ENCODE assay signal across 11 mouse cellular contexts in the genomic region with DNA sequence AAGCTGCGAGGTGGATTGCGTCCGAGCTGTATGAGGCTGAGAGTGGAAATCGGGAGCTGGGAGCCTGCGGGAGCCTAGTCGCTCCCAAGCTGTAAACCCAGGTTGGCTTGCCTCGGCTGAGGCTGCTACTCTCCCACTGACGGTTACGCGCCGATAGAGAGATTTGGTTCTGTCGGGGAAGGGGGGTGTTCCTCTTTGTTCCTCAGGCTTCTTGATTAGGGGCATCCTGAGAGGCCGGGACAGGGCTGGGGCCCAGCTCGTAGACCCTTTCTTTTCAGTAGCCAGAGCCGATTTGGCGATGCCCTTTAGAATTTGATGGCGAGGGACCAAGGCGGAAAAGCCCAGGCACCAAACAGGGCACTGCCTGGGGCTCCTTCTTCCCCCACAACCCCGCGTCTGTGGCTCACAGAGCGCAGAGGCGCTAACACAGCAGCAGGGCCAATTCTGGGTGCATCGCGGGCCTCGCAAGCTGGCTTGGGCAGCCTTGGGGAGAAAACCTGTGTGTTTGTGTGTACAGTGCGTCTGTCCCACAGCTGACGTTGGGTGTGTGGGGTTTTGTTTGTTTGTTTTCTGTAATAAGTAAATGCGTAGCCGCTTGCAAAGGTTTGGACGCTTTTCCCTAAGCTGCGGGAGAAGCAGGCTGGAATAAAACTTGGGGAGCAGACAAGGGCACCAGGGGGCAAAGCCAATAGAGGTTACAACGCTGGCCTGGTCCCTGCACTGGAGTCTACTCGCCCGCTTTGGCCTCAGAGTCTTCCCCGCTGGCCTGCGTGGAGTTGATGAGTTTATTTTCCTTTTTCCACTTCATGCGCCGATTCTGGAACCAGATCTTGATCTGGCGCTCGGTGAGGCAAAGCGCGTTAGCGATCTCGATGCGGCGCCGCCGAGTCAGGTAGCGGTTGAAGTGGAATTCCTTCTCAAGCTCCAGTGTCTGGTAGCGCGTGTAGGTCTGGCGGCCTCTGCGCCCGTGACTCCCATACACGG. TPM values are rescaled to one million over a fixed set of nuclear protein-coding genes. Genes with fewer than 3 reads are reported as not detected.
DNase-seq lines count a peak whose midpoint lies in the region; ATAC-seq and TF ChIP-seq lines count a peak whose summit lies in the region.
"Had no signal": no experiment of that assay in that cellular context is flagged by ENCODE, and none has a peak within 500 bp of the region (broad histone marks: within the 10 kb centered on the region; RNA-seq: fewer than 3 reads in every experiment).

No protein-coding gene starts in this region.

- no peak for ATAC-seq in hindbrain, embryonic 15.5 days (ENCODE audit: low FRiP score, low read depth)
- no peak for ATAC-seq in limb, embryonic 12.5 days (ENCODE audit: insufficient number of reproducible peaks, insufficient read depth, low FRiP score, low TSS enrichment, low read depth)
- ATAC-seq: forebrain, embryonic 16.5 days had no signal

- peak overlapping the region; percentile 80 for H3K27ac ChIP-seq in hindbrain, embryonic 15.5 days (replicated peaks)
- peak overlapping the region; percentile 60; the same call in 1 of the 2 replicates for H3K27ac ChIP-seq in limb, embryonic 12.5 days
- H3K27ac ChIP-seq: liver, embryonic 14.5 days had no signal

- H3K4me3 ChIP-seq in E14TG2a.4 (replicated peaks; ENCODE audit: low read length): 0 out of 2 replicates have a peak overlapping the region, but pooled peaks have one; percentile 32
- H3K4me3 ChIP-seq in hindbrain, embryonic 15.5 days: peak overlapping the region; percentile 38
- peak overlapping the region; percentile 50 for H3K4me3 ChIP-seq in limb, embryonic 12.5 days (replicated peaks)

- peak; percentile 88 for DNase-seq in heart, adult 11 months
- no peak for DNase-seq in heart, adult 18-20 months
- DNase-seq in layer of hippocampus, adult 11-12 months (ENCODE audit: low spot score): no peak
- DNase-seq in thymus, postnatal 25 days: no peak
- no peak for DNase-seq in ovary, postnatal 10 days (ENCODE audit: low spot score)
- DNase-seq: cerebellum, adult 9-11 months had no signal

- H3K9ac ChIP-seq in hindbrain, embryonic 15.5 days: peak overlapping the region; percentile 29; the same call in 1 of the 2 replicates
- H3K9ac ChIP-seq in limb, embryonic 12.5 days (replicated peaks): peak overlapping the region; percentile 50
- H3K9ac ChIP-seq: liver, embryonic 14.5 days had no signal

- H3K4me1 ChIP-seq in E14TG2a.4 (replicated peaks; ENCODE audit: low read depth, low read length): peaks cover 48% of the 10 kb centered on the region
- H3K4me1 ChIP-seq in hindbrain, embryonic 15.5 days (replicated peaks): peaks cover 18% of the 10 kb centered on the region
- H3K4me1 ChIP-seq in limb, embryonic 12.5 days (replicated peaks): peaks cover 93% of the 10 kb centered on the region

- H3K27me3 ChIP-seq in E14TG2a.4 (ENCODE audit: insufficient read depth, low read length): peaks cover 98% of the 10 kb centered on the region
- H3K27me3 ChIP-seq in hindbrain, embryonic 15.5 days: peaks cover 81% of the 10 kb centered on the region
- H3K27me3 ChIP-seq in limb, embryonic 12.5 days: peaks cover 33% of the 10 kb centered on the region; the same call in 1 of the 2 replicates

- WGBS in hindbrain, embryonic 15.5 days: 3% methylated on average over 55 of the region's 55 CpGs
- 7% methylated on average over 55 of the region's 55 CpGs for WGBS in limb, embryonic 12.5 days

- peak overlapping the region; percentile 53 for H3K4me2 ChIP-seq in hindbrain, embryonic 15.5 days
- H3K4me2 ChIP-seq in limb, embryonic 12.5 days: peak overlapping the region; percentile 96

- H3K9me3 ChIP-seq in E14TG2a.4 (ENCODE audit: low read length): no peaks in the 10 kb centered on the region
- no peaks in the 10 kb centered on the region for H3K9me3 ChIP-seq in hindbrain, embryonic 15.5 days
- no peaks in the 10 kb centered on the region for H3K9me3 ChIP-seq in limb, embryonic 12.5 days

- H3K36me3 ChIP-seq in E14TG2a.4 (ENCODE audit: insufficient read depth, low read length): no peaks in the 10 kb centered on the region
- H3K36me3 ChIP-seq in hindbrain, embryonic 15.5 days: no peaks in the 10 kb centered on the region
- peaks cover 41% of the 10 kb centered on the region for H3K36me3 ChIP-seq in limb, embryonic 12.5 days

- TF ChIP-seq CTCF in E14TG2a.4 (conservative IDR thresholded peaks at IDR 0.05; ENCODE audit: low read length): no peak

RNA-seq across cellular contexts. Expression of gene Hoxa5, which starts 1.5 kb away (rescaled TPM):
- total RNA-seq in heart, adult 18-20 months (2021): under 1 TPM; 0.40 to 0.59 TPM
- 105 and 115 TPM in 2 replicates for polyA plus RNA-seq in hindbrain, embryonic 15.5 days (2015; fragmentation: Nextera tagmentation; extraction: Ambion mirVana)
- 8.2 and 9.2 TPM in 2 replicates for polyA plus RNA-seq in limb, embryonic 12.5 days (2016; fragmentation: Nextera tagmentation; extraction: Ambion mirVana)
- polyA plus RNA-seq: forebrain, embryonic 16.5 days had no signal

RNA-seq across cellular contexts. Expression of gene Hoxa6, which starts 2.6 kb away (rescaled TPM):
- total RNA-seq in heart, adult 18-20 months (2021): not detected
- 10.4 and 13.4 TPM in 2 replicates for polyA plus RNA-seq in hindbrain, embryonic 15.5 days (2015; fragmentation: Nextera tagmentation; extraction: Ambion mirVana)
- polyA plus RNA-seq in limb, embryonic 12.5 days (2016; fragmentation: Nextera tagmentation; extraction: Ambion mirVana): 3.1 and 4.1 TPM in 2 replicates
- polyA plus RNA-seq: forebrain, embryonic 16.5 days; liver, embryonic 14.5 days had no signal

RNA-seq across cellular contexts. Expression of gene Hoxa3, which starts 7.2 kb away (rescaled TPM):
- 1 to 10 TPM in 1 of 2 experiments, under 1 TPM in 1; 0.32 to 1.9 TPM for total RNA-seq in heart, adult 18-20 months (2021)
- polyA plus RNA-seq in hindbrain, embryonic 15.5 days (2015; fragmentation: Nextera tagmentation; extraction: Ambion mirVana): 15.7 and 16.3 TPM in 2 replicates
- polyA plus RNA-seq in limb, embryonic 12.5 days (2016; fragmentation: Nextera tagmentation; extraction: Ambion mirVana): 7.7 and 7.9 TPM in 2 replicates
- polyA plus RNA-seq: forebrain, embryonic 16.5 days had no signal

RNA-seq across cellular contexts. Expression of gene Gm28308, which starts 7.2 kb away (rescaled TPM):
- not detected for total RNA-seq in heart, adult 18-20 months (2021)
- polyA plus RNA-seq in hindbrain, embryonic 15.5 days (2015; fragmentation: Nextera tagmentation; extraction: Ambion mirVana): not detected in 2 replicates
- 2.1 TPM in 1 of 2 replicates, not detected in the other for polyA plus RNA-seq in limb, embryonic 12.5 days (2016; fragmentation: Nextera tagmentation; extraction: Ambion mirVana)
- polyA plus RNA-seq: forebrain, embryonic 16.5 days; liver, embryonic 14.5 days had no signal

RNA-seq across cellular contexts. Expression of gene Hoxa4, which starts 14.4 kb away (rescaled TPM):
- under 1 TPM in 1 of 2 experiments, not detected in 1; 0.41 TPM for total RNA-seq in heart, adult 18-20 months (2021)
- polyA plus RNA-seq in hindbrain, embryonic 15.5 days (2015; fragmentation: Nextera tagmentation; extraction: Ambion mirVana): 10.6 and 12.2 TPM in 2 replicates
- polyA plus RNA-seq in limb, embryonic 12.5 days (2016; fragmentation: Nextera tagmentation; extraction: Ambion mirVana): 0.35 and 0.90 TPM in 2 replicates
- polyA plus RNA-seq: forebrain, embryonic 16.5 days had no signal

Comparison
In these comparisons a context has a peak if more than half of its experiments do, and no peak if none do; other contexts are left out.
1. RNA of gene Hoxa5, which starts 1.5 kb away (polyA plus RNA-seq): 105 to 115 TPM in hindbrain, embryonic 15.5 days; 8.2 to 9.2 TPM in limb, embryonic 12.5 days; every median in the first group is over 10 times any median in the second.
2. Peak in every context shown above with its lines, with median percentiles within 50 percentile points of each other: H3K4me3 ChIP-seq.